Mouse (Mus musculus): Measurements from ENCODE around the gene Ttc36. TPM values are rescaled to one million over a fixed set of nuclear protein-coding genes. Genes with fewer than 3 reads are reported as not detected.

The Ttc36 gene
- polyA plus RNA-seq, 1 experiment from 2014 or later, result 0.28 TPM

GRCm38 (mm10) chr9:44760873-44761272 is 42.0 kb downstream of the Ttc36 start:
- Histone ChIP-seq H3K9ac (ENCODE audit: low read length) (no peak overlapping the region), H3K9me3 (replicated peaks; ENCODE audit: control insufficient read depth, low read length) (no peaks in the 10 kb centered on the region), H3K4me2 (ENCODE audit: low read length) (no peak overlapping the region), H3K36me3 (ENCODE audit: control insufficient read depth, insufficient read depth, low read length) (peaks cover 31% of the 10 kb centered on the region), H3K27ac (ENCODE audit: low read depth, low read length) (no peak overlapping the region), H3K4me1 (ENCODE audit: control insufficient read depth, insufficient read depth, low read length) (peaks cover under 1% of the 10 kb centered on the region; the same call in 1 of the 2 replicates), H3K4me3 (ENCODE audit: low read depth, low read length) (no peak overlapping the region), H3K27me3 (replicated peaks; ENCODE audit: control insufficient read depth, insufficient read depth, low read length) (no peaks in the 10 kb centered on the region)
- 95% methylated on average over 2 of the region's 2 CpGs for WGBS
- ATAC-seq (no peak), DNase-seq (ENCODE audit: low spot score) (no peak)

Other genes starting within 250 kb of the Ttc36 start
- 0.07 TPM in 1 of 2 replicates, not detected in the other for gene Cxcr5, start 241.2 kb downstream of the Ttc36 start, polyA plus RNA-seq (2014; fragmentation: Nextera tagmentation; extraction: Ambion mirVana)
- gene Ddx6, start 198.2 kb downstream of the Ttc36 start, polyA plus RNA-seq (2014; fragmentation: Nextera tagmentation; extraction: Ambion mirVana), result 21.1 and 29.6 TPM in 2 replicates
- gene Treh, start 129.8 kb downstream of the Ttc36 start, polyA plus RNA-seq (2014; fragmentation: Nextera tagmentation; extraction: Ambion mirVana), result not detected in 2 replicates
- gene Phldb1, start 67.9 kb downstream of the Ttc36 start, polyA plus RNA-seq (2014; fragmentation: Nextera tagmentation; extraction: Ambion mirVana), result 29.5 and 42.9 TPM in 2 replicates
- gene Arcn1, start 35.2 kb downstream of the Ttc36 start, polyA plus RNA-seq (2014; fragmentation: Nextera tagmentation; extraction: Ambion mirVana), result 138 and 152 TPM in 2 replicates
- 178 and 206 TPM in 2 replicates for gene Ift46, start 35.2 kb downstream of the Ttc36 start, polyA plus RNA-seq (2014; fragmentation: Nextera tagmentation; extraction: Ambion mirVana)
- gene Tmem25, start 3.8 kb downstream of the Ttc36 start, polyA plus RNA-seq (2014; fragmentation: Nextera tagmentation; extraction: Ambion mirVana), result 4.7 and 5.9 TPM in 2 replicates
- 9.6 and 16.0 TPM in 2 replicates for gene Kmt2a, start 78.2 kb upstream of the Ttc36 start, polyA plus RNA-seq (2014; fragmentation: Nextera tagmentation; extraction: Ambion mirVana)
- gene Atp5l, start 117.7 kb upstream of the Ttc36 start, polyA plus RNA-seq (2014; fragmentation: Nextera tagmentation; extraction: Ambion mirVana), result 680 and 882 TPM in 2 replicates
- 46.0 and 53.0 TPM in 2 replicates for gene Ube4a, start 162.5 kb upstream of the Ttc36 start, polyA plus RNA-seq (2014; fragmentation: Nextera tagmentation; extraction: Ambion mirVana)
- not detected in 2 replicates for gene Cd3g, start 177.4 kb upstream of the Ttc36 start, polyA plus RNA-seq (2014; fragmentation: Nextera tagmentation; extraction: Ambion mirVana)
- gene Cd3d, start 178.7 kb upstream of the Ttc36 start, polyA plus RNA-seq (2014; fragmentation: Nextera tagmentation; extraction: Ambion mirVana), result not detected in 2 replicates
- gene Cd3e, start 206.6 kb upstream of the Ttc36 start, polyA plus RNA-seq (2014; fragmentation: Nextera tagmentation; extraction: Ambion mirVana), result not detected in 2 replicates
- 0.18 and 0.38 TPM in 2 replicates for gene Mpzl2, start 236.7 kb upstream of the Ttc36 start, polyA plus RNA-seq (2014; fragmentation: Nextera tagmentation; extraction: Ambion mirVana)